Mouse (Mus musculus) myocyte (in vitro differentiated cells): ENCODE data around the gene Irs2.

Experiments used
- E2F4 ChIP-seq: IDR thresholded peaks from one replicate; pipeline ENCODE4 v1.6.1; 2011; ENCODE audit warnings: mild to moderate bottlenecking, control low read depth, moderate library complexity; ENCODE audit not compliant: insufficient read depth
- MAX ChIP-seq: IDR thresholded peaks from one replicate; pipeline ENCODE4 v1.6.1; 2011; ENCODE audit warnings: low read depth, mild to moderate bottlenecking, control low read depth
- REST ChIP-seq: IDR thresholded peaks from one replicate; pipeline ENCODE4 v1.6.1; 2011; ENCODE audit warnings: mild to moderate bottlenecking, control low read depth, moderate library complexity; ENCODE audit not compliant: insufficient read depth, insufficient read length
- TCF12 ChIP-seq: IDR thresholded peaks from one replicate; pipeline ENCODE4 v1.6.1; 2011; ENCODE audit warnings: mild to moderate bottlenecking, control low read depth; ENCODE audit not compliant: poor library complexity, insufficient read depth, severe bottlenecking

DNA sequence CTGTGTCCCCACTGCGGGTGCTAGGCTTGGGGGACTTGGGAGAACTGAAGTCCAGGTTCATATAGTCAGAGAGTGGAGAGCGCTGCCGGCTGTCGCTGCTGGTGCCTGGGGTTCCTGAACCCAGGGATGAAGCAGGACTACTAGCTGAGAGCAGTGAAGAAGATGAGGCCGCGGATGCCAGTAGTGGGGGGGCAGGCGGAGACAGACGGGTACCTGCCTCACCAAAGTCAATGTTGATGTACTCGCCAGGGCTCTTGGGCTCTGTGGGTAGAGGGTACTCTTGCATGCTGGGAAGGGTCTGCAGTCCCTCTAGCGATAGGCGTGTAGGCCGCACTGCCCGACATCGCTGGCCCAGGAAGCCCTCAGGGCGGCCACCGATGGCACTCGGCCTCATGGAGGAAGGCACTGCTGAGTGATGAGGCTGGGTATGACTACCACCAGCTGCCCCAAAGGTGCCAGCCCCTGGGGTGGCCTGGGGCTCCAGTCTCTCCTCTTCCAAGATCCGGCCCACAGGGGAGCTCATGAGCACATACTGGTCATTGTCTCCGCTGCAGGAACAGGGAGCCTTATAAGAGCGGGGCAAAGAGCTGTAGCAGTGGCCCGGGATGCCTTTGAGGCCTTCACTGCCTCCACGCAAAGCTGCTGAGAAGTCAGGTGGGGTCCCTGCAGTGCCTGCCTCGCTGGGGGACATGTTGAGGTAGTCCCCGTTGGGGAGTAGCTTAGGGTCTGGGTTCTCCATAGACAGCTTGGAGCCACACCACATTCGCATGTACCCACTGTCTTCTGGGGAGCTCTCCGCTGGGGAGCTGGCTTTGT is 2.6 kb downstream of the Irs2 start:
- no peak for TF ChIP-seq TCF12
- no peak for TF ChIP-seq MAX
- no peak for TF ChIP-seq E2F4
- no peak for TF ChIP-seq REST
